Mouse (Mus musculus) lung, adult 2 months (tissue): ENCODE results near the gene Snrpc. TPM values are rescaled to one million over a fixed set of nuclear protein-coding genes. Genes with fewer than 3 reads are reported as not detected.

Experiments
- DNase-seq: peaks from one replicate; pipeline ENCODE4 v3.0.0; 2022
- H3K4me1 ChIP-seq: fragments of 200-500 bp; 2 replicates; pipeline ENCODE4 v1.6.1; 2011; ENCODE audit warnings: low read length; ENCODE audit not compliant: control insufficient read depth, insufficient read depth
- H3K4me3 ChIP-seq: fragments of 200-500 bp; replicated peaks from 2 replicates; pipeline ENCODE3; 2011; ENCODE audit warnings: low read depth, mild to moderate bottlenecking, control low read depth, low read length; ENCODE audit errors: extremely low read depth
- CTCF ChIP-seq: fragments of 200-500 bp; IDR thresholded peaks from 2 replicates; pipeline ENCODE4 v1.5.1; 2011; ENCODE audit warnings: mild to moderate bottlenecking, low read length, control low read depth; ENCODE audit not compliant: insufficient read depth
- POLR2A ChIP-seq: fragments of 200-500 bp; IDR thresholded peaks from 2 replicates; pipeline ENCODE4 v1.6.1; 2011; ENCODE audit warnings: low read depth, mild to moderate bottlenecking, control low read depth, low read length, borderline replicate concordance; ENCODE audit errors: extremely low read depth
- WGBS: fragments of 180-500 bp; shearing (Covaris S2); methylation state at CpG from one replicate; pipeline ENCODE4 v1.1.7; 2018; 5-methylcytosine and 5-hydroxymethylcytosine counted together
- polyA plus RNA-seq: library from polyadenylated mRNA; depleted of rRNA; stranded (reverse); fragments of >200 nt; gene quantifications from 2 replicates; pipeline ENCODE4 v1.2.3, GENCODE M21; 2012

The Snrpc gene
- polyA plus RNA-seq, 1 experiment = 90.0 TPM

DNA sequence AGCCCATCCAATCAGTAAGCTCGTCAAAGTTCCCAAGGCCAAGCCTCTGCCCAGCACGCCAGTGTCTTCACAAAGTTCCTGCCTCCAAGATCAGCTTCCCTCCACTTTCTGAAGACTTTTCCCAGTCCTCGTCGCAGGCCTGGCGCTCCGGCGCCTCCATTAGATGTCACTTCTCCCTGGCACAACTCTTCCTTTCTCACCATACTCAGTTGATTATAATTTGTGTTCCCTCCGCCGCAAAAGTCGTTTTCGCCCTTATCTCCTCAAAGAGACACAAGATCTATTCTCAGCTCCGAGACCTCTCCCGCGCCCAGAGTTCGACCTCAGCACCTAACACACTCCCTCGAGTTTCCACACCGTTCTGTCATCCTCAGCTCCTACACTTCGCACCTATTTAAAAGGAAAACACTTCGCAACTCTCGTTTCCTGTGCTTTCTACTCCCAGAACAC, 18.4 kb upstream of the Snrpc start:
- H3K4me1 ChIP-seq = peaks cover 10% of the 10 kb centered on the region
- peak overlapping the region; percentile 74 for H3K4me3 ChIP-seq
- TF ChIP-seq POLR2A = no peak
- no peak for TF ChIP-seq CTCF
- WGBS = under 1% methylated on average over 20 of the region's 20 CpGs
- DNase-seq = peak; percentile 38

DNA sequence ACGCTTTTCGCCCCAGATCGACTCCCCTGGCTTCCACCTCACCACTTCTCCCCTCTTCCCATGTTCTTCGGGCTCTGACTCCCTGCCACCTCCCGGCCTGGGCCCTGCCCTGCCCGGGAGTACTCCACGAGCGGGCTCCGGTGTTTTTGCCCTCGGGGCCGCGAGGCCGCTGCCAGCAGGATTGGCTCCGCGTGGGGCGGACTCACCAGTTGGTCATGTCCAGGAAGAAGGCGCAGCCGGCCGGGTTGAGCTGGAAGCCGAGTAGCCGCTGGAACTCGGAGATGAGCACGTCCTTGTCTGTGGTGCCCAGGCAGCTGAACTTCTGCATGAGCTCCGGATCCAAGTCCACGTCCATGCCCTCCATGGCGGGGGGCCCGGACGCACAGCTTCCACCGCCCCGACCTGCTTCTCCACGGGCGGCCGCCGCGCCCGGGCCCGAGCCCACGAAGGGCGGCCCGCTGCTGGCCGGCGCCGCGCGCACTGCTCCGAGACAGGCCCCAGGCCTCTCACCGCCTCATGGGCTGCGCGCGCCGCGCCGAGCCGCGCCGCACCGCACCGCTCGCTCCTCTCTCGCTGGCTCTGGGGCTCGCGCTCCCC, 17.9 kb upstream of the Snrpc start:
- Histone ChIP-seq H3K4me1 (peaks cover 10% of the 10 kb centered on the region), H3K4me3 (peak overlapping the region; percentile 74)
- 1% methylated on average over 60 of the region's 62 CpGs for WGBS
- peak; percentile 65 for DNase-seq
- no peak for TF ChIP-seq CTCF
- TF ChIP-seq POLR2A = no peak

DNA sequence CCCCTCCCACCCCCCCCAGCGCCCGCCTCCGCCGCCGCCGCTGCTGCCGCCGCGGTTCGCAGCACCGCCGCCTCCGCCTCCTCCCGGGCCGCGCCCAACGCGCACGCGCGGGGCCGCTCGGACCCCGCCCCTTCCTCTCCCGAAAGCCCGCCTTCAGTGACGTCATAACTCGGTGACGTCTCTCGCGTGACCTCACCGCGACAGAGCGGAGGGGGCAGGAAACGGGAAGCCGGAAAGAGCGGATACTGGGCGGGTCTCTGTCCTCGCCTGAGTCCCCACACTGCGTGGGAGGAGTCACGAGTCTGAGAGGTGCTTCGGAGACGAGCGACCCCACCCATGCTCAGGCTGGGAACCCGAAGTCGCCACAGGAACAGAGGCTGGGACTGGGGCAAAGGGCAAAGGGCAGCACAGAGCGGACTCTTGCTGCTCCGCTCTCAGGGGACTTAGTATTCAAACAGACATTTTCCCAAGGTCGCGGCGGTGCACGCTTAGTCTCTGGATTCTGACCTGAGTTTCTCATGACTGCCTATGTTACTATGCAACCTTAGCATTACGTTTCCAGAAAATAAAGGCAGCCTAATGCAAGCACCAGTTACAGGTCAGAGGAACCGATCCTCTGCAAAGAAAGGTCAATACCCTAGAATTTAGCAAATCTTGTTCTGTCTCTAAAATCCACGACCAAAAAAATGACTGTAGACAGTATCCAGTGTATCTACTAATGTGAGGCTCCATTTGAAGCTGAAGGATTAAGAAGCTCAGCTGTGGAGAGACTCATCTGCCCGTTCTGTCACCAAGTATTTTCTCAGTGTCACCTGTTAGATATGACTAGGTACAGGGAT, 17.2 kb upstream of the Snrpc start, which contains the start of gene D17Wsu92e:
D17Wsu92e (minus strand) TSS at position 81 of the 839 bp plus-strand sequence.
- peak; percentile 99 for DNase-seq
- peaks cover 10% of the 10 kb centered on the region for H3K4me1 ChIP-seq
- peak within 1 kb of the TSS; percentile 92 for H3K4me3 ChIP-seq
- WGBS = 2% methylated on average over 53 of the region's 56 CpGs
- TF ChIP-seq CTCF (no peak), POLR2A (peak; percentile 96; the same call in 1 of the 2 replicates)

DNA sequence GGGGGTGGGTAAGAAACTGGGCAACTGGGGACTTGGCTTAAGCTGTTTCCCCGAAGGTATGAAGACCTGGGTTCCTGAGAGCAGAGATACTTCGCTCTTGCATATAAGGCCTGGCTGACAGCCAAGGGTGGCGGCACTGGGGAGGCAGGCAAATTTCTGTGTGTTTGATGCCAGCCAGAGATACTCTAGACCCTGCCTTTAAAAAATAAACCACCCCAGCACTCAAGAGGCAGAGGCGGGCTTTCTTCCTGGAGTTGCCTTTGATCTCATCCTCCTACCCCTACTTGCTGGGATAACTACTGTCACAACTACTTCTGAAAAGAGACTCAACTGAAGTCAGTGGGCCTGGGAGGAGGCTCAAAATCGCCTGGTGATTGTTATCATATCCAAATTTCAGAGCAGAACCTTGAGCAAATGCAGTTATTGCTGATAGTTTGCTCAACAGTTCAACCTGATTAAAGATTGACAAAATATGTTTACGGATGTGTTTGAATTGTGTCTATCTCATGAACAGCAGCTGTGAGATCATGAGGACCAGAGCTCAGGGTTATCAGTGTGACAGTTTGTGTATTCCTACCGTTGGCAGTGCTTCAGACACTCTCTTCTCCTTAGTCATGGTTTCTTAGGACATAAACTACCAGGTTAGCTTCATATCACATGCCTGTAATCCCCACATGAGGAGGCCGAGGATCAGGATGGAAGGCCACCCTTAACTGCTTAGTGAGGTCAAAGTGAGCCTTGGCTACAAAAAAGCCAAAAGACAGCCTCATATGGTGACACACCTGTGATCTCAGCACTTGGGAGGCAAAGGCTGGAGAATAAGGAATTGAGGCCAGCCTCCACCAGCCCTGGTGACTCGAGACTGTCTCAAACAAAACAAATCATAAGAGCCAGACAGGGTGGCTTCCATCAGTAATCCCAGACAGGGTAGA, 16.3 kb upstream of the Snrpc start:
- TF ChIP-seq CTCF (no peak), POLR2A (no peak)
- peaks cover 10% of the 10 kb centered on the region for H3K4me1 ChIP-seq
- no peak overlapping the region for H3K4me3 ChIP-seq
- WGBS = 46% methylated on average over 9 of the region's 9 CpGs
- no peak for DNase-seq

DNA sequence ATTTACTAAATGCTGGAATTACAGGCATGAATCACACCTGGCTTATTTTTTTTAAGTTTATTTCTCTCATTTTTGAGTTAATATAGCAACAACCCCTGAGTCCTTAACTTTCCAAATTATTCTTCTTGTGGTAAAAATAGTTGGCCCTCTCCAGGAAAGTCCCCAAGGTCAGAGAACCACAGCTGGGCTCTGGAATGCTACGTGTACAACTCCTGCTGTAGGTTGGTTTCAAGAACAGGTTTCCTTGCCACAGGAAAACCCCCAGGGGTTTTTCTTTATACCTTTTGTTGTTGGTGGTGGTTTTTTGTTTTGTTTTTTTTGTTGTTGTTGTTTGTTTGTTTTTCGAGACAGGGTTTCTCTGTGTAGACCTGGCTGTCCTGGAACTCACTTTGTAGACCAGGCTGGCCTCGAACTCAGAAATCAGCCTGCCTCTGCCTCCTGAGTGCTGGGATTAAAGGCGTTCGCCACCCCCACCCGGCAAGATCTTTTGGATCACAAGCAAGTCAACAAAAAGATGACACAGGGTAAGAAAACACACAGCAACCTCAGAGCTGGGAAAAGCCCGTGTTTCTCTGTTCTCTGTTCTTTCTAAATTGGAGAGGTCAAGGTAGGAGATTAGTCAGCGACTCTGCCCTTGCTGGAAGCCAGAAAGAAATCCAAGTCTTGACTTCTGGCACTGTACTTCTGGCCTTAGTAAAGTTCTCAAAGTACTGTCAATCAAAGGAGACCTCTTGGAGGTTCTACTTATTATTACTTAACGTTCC, 14.6 kb upstream of the Snrpc start:
- TF ChIP-seq POLR2A (no peak), CTCF (no peak)
- H3K4me3 ChIP-seq = no peak overlapping the region
- 80% methylated on average over 9 of the region's 9 CpGs for WGBS
- no peak for DNase-seq
- H3K4me1 ChIP-seq = peaks cover 10% of the 10 kb centered on the region

DNA sequence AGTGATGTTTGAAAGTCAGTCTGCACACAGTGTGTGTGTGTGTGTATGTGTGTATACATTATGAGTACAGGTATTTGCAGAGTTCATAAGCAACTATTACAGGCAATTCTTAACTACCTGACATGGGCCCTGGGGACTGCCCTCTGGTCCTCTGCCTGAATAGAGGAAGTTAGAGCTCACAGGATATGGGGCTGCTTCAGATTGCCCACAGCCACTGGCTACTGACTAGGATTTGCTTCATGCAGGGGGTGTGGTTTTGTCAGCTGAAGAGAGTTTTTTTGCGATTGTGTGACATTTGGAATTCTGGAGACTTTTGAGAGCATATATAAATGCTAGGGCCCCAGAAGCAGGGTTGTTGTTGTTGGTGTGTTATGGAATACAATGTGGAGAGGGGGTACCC, 13.0 kb upstream of the Snrpc start:
- DNase-seq = no peak
- WGBS = 39% methylated on average over 1 of the region's 1 CpGs

DNA sequence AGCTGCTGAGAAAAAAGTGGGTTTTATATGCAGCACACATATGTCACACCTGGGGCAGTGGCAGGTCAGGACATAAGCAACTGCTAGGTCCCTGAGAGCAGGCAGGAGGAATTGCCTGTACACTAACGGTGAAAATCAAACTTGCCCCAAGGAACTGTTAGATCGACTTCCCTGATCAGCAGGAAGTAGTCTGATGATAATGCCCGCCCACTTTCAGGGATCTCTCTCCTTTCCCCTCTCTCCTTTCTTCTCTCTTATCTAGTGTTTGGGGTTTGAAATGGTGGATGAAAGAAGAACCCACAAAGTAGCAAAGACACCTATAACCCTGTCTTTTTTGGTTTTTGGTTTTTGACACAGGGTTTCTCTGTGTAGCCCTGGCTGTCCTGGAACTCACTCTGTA, 12.4 kb upstream of the Snrpc start:
- WGBS = 19% methylated on average over 3 of the region's 3 CpGs
- TF ChIP-seq POLR2A = no peak
- TF ChIP-seq CTCF = no peak
- Histone ChIP-seq H3K4me3 (no peak overlapping the region), H3K4me1 (peaks cover 4% of the 10 kb centered on the region)
- no peak for DNase-seq

More for the DNA sequence above, 13.0 kb upstream of the Snrpc start:
- TF ChIP-seq CTCF (no peak), POLR2A (no peak)
- peaks cover 4% of the 10 kb centered on the region for H3K4me1 ChIP-seq
- H3K4me3 ChIP-seq = no peak overlapping the region

DNA sequence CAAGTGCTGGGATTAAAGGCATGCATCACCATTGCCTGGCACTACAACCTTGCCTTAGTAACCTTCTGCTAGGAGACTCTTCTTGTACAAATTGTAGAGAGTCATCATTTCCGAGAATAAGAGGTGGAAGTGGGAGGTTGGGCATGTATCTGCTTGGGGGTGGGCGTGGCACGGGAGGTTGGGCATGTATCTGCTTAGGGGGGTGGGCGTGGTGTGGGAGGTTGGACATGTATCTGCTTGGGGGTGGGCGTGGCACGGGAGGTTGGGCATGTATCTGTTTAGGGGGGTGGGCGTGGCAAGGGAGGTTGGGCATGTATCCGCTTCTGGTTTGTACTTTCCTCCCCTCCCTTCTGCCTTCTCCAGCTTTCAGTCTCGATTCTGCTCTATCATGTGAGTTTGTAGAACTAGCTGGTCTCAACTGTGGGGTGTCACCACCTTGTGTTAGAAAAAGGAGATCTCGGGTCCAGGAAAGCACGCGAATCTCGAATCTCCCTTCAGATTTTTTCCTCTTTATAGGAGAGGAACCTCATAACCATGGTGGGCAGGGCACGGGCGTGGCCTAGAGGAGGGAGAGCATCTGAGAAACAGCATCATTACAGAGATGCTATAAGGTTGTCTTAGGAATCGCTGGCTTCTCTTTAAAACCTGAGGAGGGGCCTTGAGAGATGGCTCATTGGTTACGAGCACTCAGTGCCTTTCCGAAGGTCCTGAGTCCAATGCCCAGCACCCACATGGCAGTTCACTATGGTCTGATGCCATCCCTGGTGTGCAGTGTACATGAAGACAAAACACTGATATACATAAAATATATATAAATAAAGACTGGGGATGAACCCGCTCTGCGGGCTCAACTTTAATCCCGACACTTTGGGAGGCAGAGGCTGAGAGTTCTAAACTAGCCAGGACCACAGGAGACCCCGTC, 11.7 kb upstream of the Snrpc start:
- H3K4me1 ChIP-seq = peaks cover 3% of the 10 kb centered on the region
- peak overlapping the region; percentile 57 for H3K4me3 ChIP-seq
- WGBS = 4% methylated on average over 22 of the region's 22 CpGs
- TF ChIP-seq CTCF (no peak), POLR2A (peak; percentile 28; the same call in 1 of the 2 replicates)
- DNase-seq = peak; percentile 44
